Mouse (Mus musculus): Measurements from ENCODE around the gene Cfap161. TPM values are rescaled to one million over a fixed set of nuclear protein-coding genes. Genes with fewer than 3 reads are reported as not detected.

Gene Cfap161
- total RNA-seq, 1 experiment: 0.27 TPM

DNA sequence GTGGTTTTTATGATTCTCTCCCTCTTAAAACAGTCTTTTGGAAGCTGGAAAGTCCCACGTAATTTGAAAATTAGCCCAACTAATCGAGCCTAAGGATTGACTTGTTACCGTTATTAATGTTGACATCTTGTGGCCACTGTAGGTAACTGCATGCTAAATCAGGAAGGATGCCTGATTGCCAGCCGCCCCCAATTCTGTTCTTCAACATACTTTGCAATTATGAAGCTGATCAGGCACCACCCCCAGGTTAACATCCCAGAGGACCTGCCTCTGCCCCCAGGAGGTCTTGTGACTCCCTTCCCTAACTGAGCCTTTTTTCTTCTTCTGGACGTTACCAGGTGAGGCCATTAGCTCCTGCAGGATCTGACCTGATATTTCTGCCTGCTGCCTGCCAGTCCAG, 20.0 kb downstream of the Cfap161 start:
- no peak overlapping the region for H3K4me3 ChIP-seq (ENCODE audit: insufficient read depth in 1 of 2, low read depth in 1 of 2, low read length in 2 of 2, poor library complexity in 1 of 2, severe bottlenecking in 1 of 2)
- H3K9me3 ChIP-seq (ENCODE audit: control insufficient read depth, insufficient read depth, low read depth, low read length): no peaks in the 10 kb centered on the region
- no peak overlapping the region for H3K27ac ChIP-seq (ENCODE audit: insufficient read depth, low read depth, low read length, poor library complexity, severe bottlenecking)
- TF ChIP-seq HCFC1 (IDR thresholded peaks at IDR 0.05; ENCODE audit: borderline replicate concordance, insufficient read depth, low read length): no peak
- TF ChIP-seq ZNF384 (IDR thresholded peaks at IDR 0.05; ENCODE audit: low read depth, low read length): no peak
- TF ChIP-seq ZC3H11A (IDR thresholded peaks at IDR 0.05; ENCODE audit: borderline replicate concordance, low read depth, low read length): no peak
- TF ChIP-seq MAFK (IDR thresholded peaks at IDR 0.05; ENCODE audit: insufficient read depth, low read depth, low read length): no peak
- TF ChIP-seq CHD2 (IDR thresholded peaks at IDR 0.05; ENCODE audit: low read depth, low read length): no peak
- no peaks in the 10 kb centered on the region for H3K4me1 ChIP-seq (ENCODE audit: control insufficient read depth in 2 of 2, insufficient read depth in 2 of 2, low read length in 2 of 2, poor library complexity in 1 of 2)
- in situ Hi-C loops (cut with MboI; ENCODE audit: low sequenced_read_pairs in 2 of 2, unreplicated experiment in 2 of 2): no loop called here
- no peaks in the 10 kb centered on the region for H3K36me3 ChIP-seq (ENCODE audit: control insufficient read depth, insufficient read depth, low read length, poor library complexity, severe bottlenecking)
- no peak for DNase-seq (ENCODE audit: low read depth, low spot score)
- H3K9ac ChIP-seq (ENCODE audit: insufficient read depth, low read depth, low read length, poor library complexity, severe bottlenecking): no peak overlapping the region

DNA sequence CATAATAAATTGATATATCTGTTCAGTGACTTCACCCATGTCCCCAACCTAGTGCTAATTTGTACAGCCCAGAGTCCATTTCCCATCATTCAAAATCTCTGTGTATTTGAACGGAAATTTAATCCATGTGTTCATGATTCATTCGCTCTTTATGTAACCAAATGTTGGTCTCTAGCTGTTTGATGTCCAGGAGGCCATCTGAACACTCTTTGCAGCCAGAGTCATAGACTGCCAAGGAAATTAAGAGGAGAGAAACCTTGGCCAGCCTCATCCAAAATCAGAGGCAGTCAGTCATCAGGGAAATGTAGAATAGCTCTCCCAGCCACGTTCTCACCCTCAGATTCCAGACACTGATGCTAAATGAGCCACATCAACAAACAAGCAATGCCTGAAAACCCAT, 31.0 kb downstream of the Cfap161 start:
- Histone ChIP-seq H3K9ac (ENCODE audit: insufficient read depth, low read depth, low read length, poor library complexity, severe bottlenecking) (no peak overlapping the region), H3K9me3 (ENCODE audit: control insufficient read depth, insufficient read depth, low read depth, low read length) (no peaks in the 10 kb centered on the region), H3K4me1 (ENCODE audit: control insufficient read depth in 2 of 2, insufficient read depth in 2 of 2, low read length in 2 of 2, poor library complexity in 1 of 2) (no peaks in the 10 kb centered on the region), H3K36me3 (ENCODE audit: control insufficient read depth, insufficient read depth, low read length, poor library complexity, severe bottlenecking) (no peaks in the 10 kb centered on the region), H3K27ac (ENCODE audit: insufficient read depth, low read depth, low read length, poor library complexity, severe bottlenecking) (no peak overlapping the region), H3K4me3 (ENCODE audit: insufficient read depth in 1 of 2, low read depth in 1 of 2, low read length in 2 of 2, poor library complexity in 1 of 2, severe bottlenecking in 1 of 2) (no peak overlapping the region)
- DNase-seq (ENCODE audit: low read depth, low spot score): no peak
- in situ Hi-C loops (cut with MboI; ENCODE audit: low sequenced_read_pairs in 2 of 2, unreplicated experiment in 2 of 2): no loop called here
- TF ChIP-seq MAFK (IDR thresholded peaks at IDR 0.05; ENCODE audit: insufficient read depth, low read depth, low read length) (no peak), ZC3H11A (IDR thresholded peaks at IDR 0.05; ENCODE audit: borderline replicate concordance, low read depth, low read length) (no peak)

DNA sequence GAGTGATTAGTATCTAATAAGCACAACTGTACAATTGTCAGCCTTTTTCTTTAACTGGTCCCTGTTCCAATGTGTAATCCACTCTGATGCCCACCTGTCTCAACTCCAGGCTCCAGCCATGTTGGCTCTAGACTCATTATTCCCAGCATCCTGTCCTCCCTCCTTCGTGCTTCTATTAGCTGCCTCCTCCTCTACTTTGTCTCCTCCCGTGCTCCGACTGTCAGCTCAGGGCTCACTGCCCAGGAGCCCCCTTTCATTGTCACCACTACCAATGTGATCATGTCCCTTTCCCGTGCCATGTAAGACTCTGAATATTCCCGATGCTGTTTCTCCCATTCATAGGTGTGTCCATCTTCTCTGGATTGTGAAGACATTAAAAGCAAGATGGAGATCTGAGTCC, 32.3 kb downstream of the Cfap161 start:
- H3K9ac ChIP-seq (ENCODE audit: insufficient read depth, low read depth, low read length, poor library complexity, severe bottlenecking): no peak overlapping the region
- in situ Hi-C loops (cut with MboI; ENCODE audit: low sequenced_read_pairs in 2 of 2, unreplicated experiment in 2 of 2): no loop called here
- no peaks in the 10 kb centered on the region for H3K4me1 ChIP-seq (ENCODE audit: control insufficient read depth in 2 of 2, insufficient read depth in 2 of 2, low read length in 2 of 2, poor library complexity in 1 of 2)
- no peak for TF ChIP-seq HCFC1 (IDR thresholded peaks at IDR 0.05; ENCODE audit: borderline replicate concordance, insufficient read depth, low read length)
- no peak for TF ChIP-seq ZC3H11A (IDR thresholded peaks at IDR 0.05; ENCODE audit: borderline replicate concordance, low read depth, low read length)
- no peak for TF ChIP-seq CHD2 (IDR thresholded peaks at IDR 0.05; ENCODE audit: low read depth, low read length)
- no peak for TF ChIP-seq MAFK (IDR thresholded peaks at IDR 0.05; ENCODE audit: insufficient read depth, low read depth, low read length)
- TF ChIP-seq ZNF384 (IDR thresholded peaks at IDR 0.05; ENCODE audit: low read depth, low read length): no peak
- DNase-seq (ENCODE audit: low read depth, low spot score): no peak
- H3K27ac ChIP-seq (ENCODE audit: insufficient read depth, low read depth, low read length, poor library complexity, severe bottlenecking): no peak overlapping the region
- H3K4me3 ChIP-seq (ENCODE audit: insufficient read depth in 1 of 2, low read depth in 1 of 2, low read length in 2 of 2, poor library complexity in 1 of 2, severe bottlenecking in 1 of 2): no peak overlapping the region
- H3K9me3 ChIP-seq (ENCODE audit: control insufficient read depth, insufficient read depth, low read depth, low read length): no peaks in the 10 kb centered on the region
- no peaks in the 10 kb centered on the region for H3K36me3 ChIP-seq (ENCODE audit: control insufficient read depth, insufficient read depth, low read length, poor library complexity, severe bottlenecking)

DNA sequence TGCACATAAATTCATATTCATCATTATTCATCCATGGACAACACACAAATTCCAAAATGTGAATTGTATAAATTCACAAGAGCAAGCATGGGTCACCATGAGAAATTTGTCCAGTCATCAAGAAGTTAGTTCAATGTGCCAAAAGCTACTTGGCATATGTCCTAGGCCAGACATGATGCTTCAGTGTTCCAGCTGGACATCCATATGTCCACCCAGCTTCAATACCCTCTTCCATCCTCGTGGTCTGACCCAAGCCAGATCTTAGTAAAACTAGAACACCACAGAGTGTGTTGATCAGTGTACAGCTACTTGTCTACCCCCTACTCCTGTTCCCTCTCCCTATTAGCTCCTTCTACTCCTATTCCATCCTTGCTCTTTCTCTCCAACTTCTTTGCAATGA, 43.6 kb downstream of the Cfap161 start:
- H3K4me1 ChIP-seq (ENCODE audit: control insufficient read depth in 2 of 2, insufficient read depth in 2 of 2, low read length in 2 of 2, poor library complexity in 1 of 2): no peaks in the 10 kb centered on the region

DNA sequence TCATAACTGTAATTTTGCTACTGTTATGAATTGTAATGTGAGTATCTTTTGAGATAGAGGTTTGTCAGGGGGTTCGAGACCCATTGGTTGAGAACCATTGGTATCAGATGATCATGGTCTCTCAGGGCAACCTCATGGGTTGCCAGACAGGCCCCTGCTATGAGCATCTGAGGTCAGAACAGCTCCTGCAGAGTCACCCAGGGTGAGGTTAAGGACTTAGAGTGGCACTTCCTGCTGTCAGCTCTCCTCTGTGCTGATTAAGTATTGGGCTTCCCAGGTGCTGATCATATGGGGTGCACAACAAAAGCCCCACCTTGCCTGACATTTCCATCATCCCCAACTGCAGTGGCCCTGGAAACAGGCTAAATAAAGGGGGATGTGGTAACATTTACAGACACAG, 46.3 kb downstream of the Cfap161 start:
- in situ Hi-C loops (cut with MboI; ENCODE audit: low sequenced_read_pairs in 2 of 2, unreplicated experiment in 2 of 2): no loop called here
- no peak overlapping the region for H3K9ac ChIP-seq (ENCODE audit: insufficient read depth, low read depth, low read length, poor library complexity, severe bottlenecking)
- H3K4me3 ChIP-seq (ENCODE audit: insufficient read depth in 1 of 2, low read depth in 1 of 2, low read length in 2 of 2, poor library complexity in 1 of 2, severe bottlenecking in 1 of 2): no peak overlapping the region
- no peak for TF ChIP-seq MAFK (IDR thresholded peaks at IDR 0.05; ENCODE audit: insufficient read depth, low read depth, low read length)
- no peak for TF ChIP-seq ZC3H11A (IDR thresholded peaks at IDR 0.05; ENCODE audit: borderline replicate concordance, low read depth, low read length)
- TF ChIP-seq ZNF384 (IDR thresholded peaks at IDR 0.05; ENCODE audit: low read depth, low read length): no peak
- TF ChIP-seq CHD2 (IDR thresholded peaks at IDR 0.05; ENCODE audit: low read depth, low read length): no peak
- no peak for TF ChIP-seq HCFC1 (IDR thresholded peaks at IDR 0.05; ENCODE audit: borderline replicate concordance, insufficient read depth, low read length)
- H3K9me3 ChIP-seq (ENCODE audit: control insufficient read depth, insufficient read depth, low read depth, low read length): no peaks in the 10 kb centered on the region
- DNase-seq (ENCODE audit: low read depth, low spot score): no peak
- H3K36me3 ChIP-seq (ENCODE audit: control insufficient read depth, insufficient read depth, low read length, poor library complexity, severe bottlenecking): no peaks in the 10 kb centered on the region
- no peak overlapping the region for H3K27ac ChIP-seq (ENCODE audit: insufficient read depth, low read depth, low read length, poor library complexity, severe bottlenecking)
- H3K4me1 ChIP-seq (ENCODE audit: control insufficient read depth in 2 of 2, insufficient read depth in 2 of 2, low read length in 2 of 2, poor library complexity in 1 of 2): no peaks in the 10 kb centered on the region

More for the DNA sequence above, 43.6 kb downstream of the Cfap161 start:
- no peak overlapping the region for H3K27ac ChIP-seq (ENCODE audit: insufficient read depth, low read depth, low read length, poor library complexity, severe bottlenecking)
- in situ Hi-C loops (cut with MboI; ENCODE audit: low sequenced_read_pairs in 2 of 2, unreplicated experiment in 2 of 2): no loop called here
- no peak for DNase-seq (ENCODE audit: low read depth, low spot score)
- H3K9ac ChIP-seq (ENCODE audit: insufficient read depth, low read depth, low read length, poor library complexity, severe bottlenecking): no peak overlapping the region
- H3K36me3 ChIP-seq (ENCODE audit: control insufficient read depth, insufficient read depth, low read length, poor library complexity, severe bottlenecking): no peaks in the 10 kb centered on the region
- no peak for TF ChIP-seq HCFC1 (IDR thresholded peaks at IDR 0.05; ENCODE audit: borderline replicate concordance, insufficient read depth, low read length)
- no peak for TF ChIP-seq ZC3H11A (IDR thresholded peaks at IDR 0.05; ENCODE audit: borderline replicate concordance, low read depth, low read length)
- TF ChIP-seq MAFK (IDR thresholded peaks at IDR 0.05; ENCODE audit: insufficient read depth, low read depth, low read length): no peak
- no peak for TF ChIP-seq CHD2 (IDR thresholded peaks at IDR 0.05; ENCODE audit: low read depth, low read length)
- no peak for TF ChIP-seq ZNF384 (IDR thresholded peaks at IDR 0.05; ENCODE audit: low read depth, low read length)
- no peak overlapping the region for H3K4me3 ChIP-seq (ENCODE audit: insufficient read depth in 1 of 2, low read depth in 1 of 2, low read length in 2 of 2, poor library complexity in 1 of 2, severe bottlenecking in 1 of 2)
- H3K9me3 ChIP-seq (ENCODE audit: control insufficient read depth, insufficient read depth, low read depth, low read length): no peaks in the 10 kb centered on the region
